Mouse (Mus musculus): ENCODE measurements around the gene Cartpt. TPM values are rescaled to one million over a fixed set of nuclear protein-coding genes. Genes with fewer than 3 reads are reported as not detected.
"Not testable (repeated sequence)": the region's sequence is repeated elsewhere in the genome, so short reads cannot be mapped to it uniquely, and the experiment has no call there.

Gene Cartpt
- polyA plus RNA-seq, 1 experiment from 2014 or later: 2.4 TPM

DNA sequence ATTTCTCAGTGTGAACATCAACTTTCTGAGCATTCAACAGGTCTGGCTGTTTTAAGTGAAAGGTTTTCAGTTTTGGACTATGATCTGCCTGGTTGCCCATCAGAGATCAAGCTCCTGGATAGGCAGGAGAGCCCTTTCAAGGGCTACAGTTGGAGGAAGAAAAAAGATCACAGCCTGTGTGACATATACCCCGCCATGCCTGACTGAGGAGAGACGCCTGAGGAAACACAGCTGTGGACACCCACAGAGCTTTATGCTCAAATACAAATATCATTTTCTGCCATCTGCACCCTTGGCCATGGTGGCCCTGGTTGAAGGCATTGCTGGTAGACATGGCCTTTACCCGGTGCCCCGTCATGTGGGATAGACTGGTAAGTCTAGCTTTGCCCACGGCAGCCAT is 14.7 kb upstream of the Cartpt start:
- ATAC-seq: no peak
- Histone ChIP-seq H3K4me1 (replicated peaks; ENCODE audit: control insufficient read depth, insufficient read depth, low read length) (no peaks in the 10 kb centered on the region), H3K27ac (ENCODE audit: low read length) (no peak overlapping the region), H3K9ac (replicated peaks; ENCODE audit: low read depth, low read length) (no peak overlapping the region), H3K27me3 (replicated peaks; ENCODE audit: control insufficient read depth, insufficient read depth, low read length) (no peaks in the 10 kb centered on the region), H3K4me3 (replicated peaks; ENCODE audit: low read length) (no peak overlapping the region), H3K9me3 (ENCODE audit: control insufficient read depth, low read length) (no peaks in the 10 kb centered on the region), H3K4me2 (ENCODE audit: low read length) (no peak overlapping the region), H3K36me3 (ENCODE audit: control insufficient read depth, insufficient read depth) (no peaks in the 10 kb centered on the region)
- 84% methylated on average over 5 of the region's 5 CpGs for WGBS

DNA sequence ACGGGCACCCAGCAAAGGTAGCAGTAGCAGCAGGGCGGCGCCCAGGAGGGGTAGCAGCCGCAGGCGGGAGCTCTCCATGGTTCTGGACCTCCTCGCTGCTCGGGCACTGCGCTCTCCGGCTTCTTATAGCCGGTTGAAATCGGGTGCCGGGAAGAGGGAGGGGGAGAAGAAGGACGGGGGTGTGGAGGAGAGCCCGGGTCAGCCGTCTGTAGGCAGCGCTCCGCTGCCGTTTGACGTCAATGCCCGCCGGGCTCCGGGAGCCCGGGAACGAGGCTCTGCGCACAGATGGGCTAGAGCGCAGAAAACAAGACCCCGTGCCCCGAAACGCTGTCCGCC is 366 bp downstream of the Cartpt start:
- peaks cover 24% of the 10 kb centered on the region for H3K27me3 ChIP-seq (replicated peaks; ENCODE audit: control insufficient read depth, insufficient read depth, low read length)
- H3K36me3 ChIP-seq (ENCODE audit: control insufficient read depth, insufficient read depth): no peaks in the 10 kb centered on the region
- 1% methylated on average over 27 of the region's 30 CpGs for WGBS
- ATAC-seq: peak; percentile 62
- H3K4me1 ChIP-seq (replicated peaks; ENCODE audit: control insufficient read depth, insufficient read depth, low read length): peaks cover 14% of the 10 kb centered on the region
- peak overlapping the region; percentile 18; the same call in 1 of the 2 replicates for H3K9ac ChIP-seq (replicated peaks; ENCODE audit: low read depth, low read length)
- peak overlapping the region; percentile 62 for H3K4me2 ChIP-seq (ENCODE audit: low read length)
- H3K27ac ChIP-seq (ENCODE audit: low read length): no peak overlapping the region
- peak overlapping the region; percentile 45 for H3K4me3 ChIP-seq (replicated peaks; ENCODE audit: low read length)
- no peaks in the 10 kb centered on the region for H3K9me3 ChIP-seq (ENCODE audit: control insufficient read depth, low read length)

DNA sequence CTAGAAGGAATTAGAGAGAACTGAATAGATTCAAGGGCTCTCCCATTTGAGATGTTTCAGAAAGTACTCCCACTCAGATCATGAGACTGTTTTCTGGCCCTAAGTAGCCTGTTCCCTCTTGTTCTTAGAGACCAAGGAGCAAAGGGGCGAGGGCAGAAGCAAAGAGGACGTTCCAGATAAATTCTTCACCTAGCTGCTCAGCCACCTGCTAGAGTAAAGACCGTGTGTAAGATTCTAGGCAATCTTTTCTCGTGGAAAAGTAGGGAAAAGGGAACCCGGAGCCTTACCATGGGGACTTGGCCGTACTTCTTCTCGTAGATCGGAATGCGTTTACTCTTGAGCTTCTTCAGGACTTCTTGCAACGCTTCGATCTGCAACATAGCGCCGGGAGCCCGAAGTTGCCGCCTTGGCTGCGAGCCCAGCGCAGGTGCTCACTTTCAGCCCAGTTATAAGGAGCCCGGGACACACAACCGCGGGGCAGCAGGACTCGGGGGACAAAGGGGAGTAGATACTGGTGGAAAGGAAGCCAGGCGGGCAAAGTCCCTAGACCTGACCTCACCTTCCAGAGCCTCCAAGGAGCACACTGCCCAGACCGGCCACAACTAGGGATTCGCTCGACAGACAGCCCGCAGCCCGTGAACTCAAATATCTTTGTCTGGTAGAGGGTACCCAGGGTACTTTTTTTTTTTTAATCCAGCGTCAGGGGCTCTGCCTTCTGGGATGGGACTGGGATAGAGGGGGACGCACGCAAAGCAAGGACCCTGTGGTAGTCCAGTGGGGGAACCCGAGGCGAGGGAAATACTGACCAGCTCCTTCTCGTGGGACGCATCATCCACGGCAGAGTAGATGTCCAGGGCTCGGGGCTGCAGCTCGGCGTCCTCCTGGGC is 978 bp downstream of the Cartpt start:
- Histone ChIP-seq H3K4me1 (replicated peaks; ENCODE audit: control insufficient read depth, insufficient read depth, low read length) (peaks cover 14% of the 10 kb centered on the region), H3K27ac (ENCODE audit: low read length) (no peak overlapping the region), H3K9me3 (ENCODE audit: control insufficient read depth, low read length) (no peaks in the 10 kb centered on the region), H3K4me2 (ENCODE audit: low read length) (peak overlapping the region; percentile 62), H3K27me3 (replicated peaks; ENCODE audit: control insufficient read depth, insufficient read depth, low read length) (peaks cover 22% of the 10 kb centered on the region), H3K9ac (replicated peaks; ENCODE audit: low read depth, low read length) (peak overlapping the region; percentile 18; the same call in 1 of the 2 replicates), H3K4me3 (replicated peaks; ENCODE audit: low read length) (peak overlapping the region; percentile 45), H3K36me3 (ENCODE audit: control insufficient read depth, insufficient read depth) (no peaks in the 10 kb centered on the region)
- peak; percentile 26; the same call in 1 of the 2 replicates for ATAC-seq
- 4% methylated on average over 38 of the region's 38 CpGs for WGBS

- 25% methylated on average over 14 of the region's 14 CpGs for WGBS
- H3K27me3 ChIP-seq (replicated peaks; ENCODE audit: control insufficient read depth, insufficient read depth, low read length): peaks cover 22% of the 10 kb centered on the region
- no peak overlapping the region for H3K4me3 ChIP-seq (replicated peaks; ENCODE audit: low read length)
- no peaks in the 10 kb centered on the region for H3K36me3 ChIP-seq (ENCODE audit: control insufficient read depth, insufficient read depth)
- no peak overlapping the region for H3K9ac ChIP-seq (replicated peaks; ENCODE audit: low read depth, low read length)
- H3K9me3 ChIP-seq (ENCODE audit: control insufficient read depth, low read length): no peaks in the 10 kb centered on the region
- H3K27ac ChIP-seq (ENCODE audit: low read length): no peak overlapping the region
- no peak for ATAC-seq
- H3K4me1 ChIP-seq (replicated peaks; ENCODE audit: control insufficient read depth, insufficient read depth, low read length): peaks cover 14% of the 10 kb centered on the region
- H3K4me2 ChIP-seq (ENCODE audit: low read length): no peak overlapping the region
Observed at GRCm38 (mm10) chr13:99898816-99899215, 2.1 kb downstream of the Cartpt start.

DNA sequence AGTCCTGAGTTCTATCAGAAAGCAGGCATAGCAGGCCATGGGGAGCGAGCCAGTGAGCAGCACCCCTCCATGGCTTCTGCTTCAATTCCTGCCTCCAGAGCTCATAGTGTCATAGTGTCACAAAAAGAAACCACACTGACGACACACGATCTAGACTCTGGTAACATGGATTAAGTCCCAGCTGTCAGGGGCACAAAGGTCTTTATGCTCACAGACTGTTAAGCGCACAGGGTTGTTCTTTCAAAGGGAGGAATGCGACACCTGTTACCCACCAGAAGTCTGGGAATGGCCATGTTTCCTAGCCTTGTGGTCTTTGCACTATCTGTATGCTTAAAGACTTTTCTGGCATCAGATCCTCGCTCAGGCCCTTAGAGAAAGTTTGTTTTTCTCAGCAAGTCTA is 15.3 kb downstream of the Cartpt start:
- H3K9me3 ChIP-seq (ENCODE audit: control insufficient read depth, low read length): no peaks in the 10 kb centered on the region
- no peaks in the 10 kb centered on the region for H3K4me1 ChIP-seq (replicated peaks; ENCODE audit: control insufficient read depth, insufficient read depth, low read length)
- H3K9ac ChIP-seq (replicated peaks; ENCODE audit: low read depth, low read length): no peak overlapping the region
- no peak overlapping the region for H3K27ac ChIP-seq (ENCODE audit: low read length)
- no peak overlapping the region for H3K4me3 ChIP-seq (replicated peaks; ENCODE audit: low read length)
- H3K36me3 ChIP-seq (ENCODE audit: control insufficient read depth, insufficient read depth): no peaks in the 10 kb centered on the region
- 57% methylated on average over 6 of the region's 6 CpGs for WGBS
- H3K4me2 ChIP-seq (ENCODE audit: low read length): no peak overlapping the region
- ATAC-seq: no peak
- no peaks in the 10 kb centered on the region for H3K27me3 ChIP-seq (replicated peaks; ENCODE audit: control insufficient read depth, insufficient read depth, low read length)

DNA sequence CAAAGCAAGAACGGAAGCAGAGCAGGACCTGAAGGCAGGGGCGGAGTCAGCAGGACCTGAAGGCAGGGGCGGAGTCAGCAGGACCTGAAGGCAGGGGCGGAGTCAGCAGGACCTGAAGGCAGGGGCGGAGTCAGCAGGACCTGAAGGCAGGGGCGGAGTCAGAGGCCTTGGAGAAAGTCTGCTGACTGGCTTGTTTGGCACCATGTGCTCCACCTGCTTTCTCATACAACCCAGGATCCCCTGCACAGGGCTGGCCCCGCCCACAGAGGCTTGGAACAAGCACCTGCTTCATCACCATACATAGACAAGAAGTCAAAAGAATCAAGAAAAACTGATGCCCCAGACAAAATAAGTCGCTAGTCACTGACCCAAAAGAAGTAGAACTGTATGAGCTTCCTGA is 19.1 kb downstream of the Cartpt start:
- not testable (repeated sequence) for ATAC-seq; H3K36me3 ChIP-seq (ENCODE audit: control insufficient read depth, insufficient read depth); H3K9me3 ChIP-seq (ENCODE audit: control insufficient read depth, low read length); H3K9ac ChIP-seq (replicated peaks; ENCODE audit: low read depth, low read length); H3K4me3 ChIP-seq (replicated peaks; ENCODE audit: low read length); H3K27me3 ChIP-seq (replicated peaks; ENCODE audit: control insufficient read depth, insufficient read depth, low read length); H3K4me1 ChIP-seq (replicated peaks; ENCODE audit: control insufficient read depth, insufficient read depth, low read length); H3K4me2 ChIP-seq (ENCODE audit: low read length); H3K27ac ChIP-seq (ENCODE audit: low read length)
- WGBS: 76% methylated on average over 8 of the region's 8 CpGs

GRCm38 (mm10) chr13:99879696-99880095 is 21.2 kb downstream of the Cartpt start:
- Histone ChIP-seq H3K9ac (replicated peaks; ENCODE audit: low read depth, low read length) (no peak overlapping the region), H3K27ac (ENCODE audit: low read length) (no peak overlapping the region), H3K36me3 (ENCODE audit: control insufficient read depth, insufficient read depth) (no peaks in the 10 kb centered on the region), H3K4me1 (replicated peaks; ENCODE audit: control insufficient read depth, insufficient read depth, low read length) (no peaks in the 10 kb centered on the region), H3K27me3 (replicated peaks; ENCODE audit: control insufficient read depth, insufficient read depth, low read length) (no peaks in the 10 kb centered on the region), H3K4me3 (replicated peaks; ENCODE audit: low read length) (no peak overlapping the region), H3K4me2 (ENCODE audit: low read length) (no peak overlapping the region), H3K9me3 (ENCODE audit: control insufficient read depth, low read length) (no peaks in the 10 kb centered on the region)
- 81% methylated on average over 10 of the region's 10 CpGs for WGBS
- no peak for ATAC-seq

GRCm38 (mm10) chr13:99872059-99872458 is 28.8 kb downstream of the Cartpt start:
- Histone ChIP-seq H3K27me3 (replicated peaks; ENCODE audit: control insufficient read depth, insufficient read depth, low read length) (no peaks in the 10 kb centered on the region), H3K9ac (replicated peaks; ENCODE audit: low read depth, low read length) (no peak overlapping the region), H3K9me3 (ENCODE audit: control insufficient read depth, low read length) (no peaks in the 10 kb centered on the region), H3K4me2 (ENCODE audit: low read length) (no peak overlapping the region), H3K27ac (ENCODE audit: low read length) (no peak overlapping the region), H3K4me1 (replicated peaks; ENCODE audit: control insufficient read depth, insufficient read depth, low read length) (no peaks in the 10 kb centered on the region), H3K4me3 (replicated peaks; ENCODE audit: low read length) (no peak overlapping the region), H3K36me3 (ENCODE audit: control insufficient read depth, insufficient read depth) (no peaks in the 10 kb centered on the region)
- no peak for ATAC-seq
- WGBS: 71% methylated on average over 1 of the region's 1 CpGs

- Histone ChIP-seq H3K36me3 (ENCODE audit: control insufficient read depth, insufficient read depth) (no peaks in the 10 kb centered on the region), H3K9me3 (ENCODE audit: control insufficient read depth, low read length) (no peaks in the 10 kb centered on the region), H3K27ac (ENCODE audit: low read length) (no peak overlapping the region), H3K4me3 (replicated peaks; ENCODE audit: low read length) (no peak overlapping the region), H3K4me1 (replicated peaks; ENCODE audit: control insufficient read depth, insufficient read depth, low read length) (no peaks in the 10 kb centered on the region), H3K4me2 (ENCODE audit: low read length) (no peak overlapping the region), H3K9ac (replicated peaks; ENCODE audit: low read depth, low read length) (no peak overlapping the region), H3K27me3 (replicated peaks; ENCODE audit: control insufficient read depth, insufficient read depth, low read length) (no peaks in the 10 kb centered on the region)
- 95% methylated on average over 6 of the region's 6 CpGs for WGBS
- no peak for ATAC-seq
Observed at GRCm38 (mm10) chr13:99868438-99868837, 32.5 kb downstream of the Cartpt start.
